In the genomic region with DNA sequence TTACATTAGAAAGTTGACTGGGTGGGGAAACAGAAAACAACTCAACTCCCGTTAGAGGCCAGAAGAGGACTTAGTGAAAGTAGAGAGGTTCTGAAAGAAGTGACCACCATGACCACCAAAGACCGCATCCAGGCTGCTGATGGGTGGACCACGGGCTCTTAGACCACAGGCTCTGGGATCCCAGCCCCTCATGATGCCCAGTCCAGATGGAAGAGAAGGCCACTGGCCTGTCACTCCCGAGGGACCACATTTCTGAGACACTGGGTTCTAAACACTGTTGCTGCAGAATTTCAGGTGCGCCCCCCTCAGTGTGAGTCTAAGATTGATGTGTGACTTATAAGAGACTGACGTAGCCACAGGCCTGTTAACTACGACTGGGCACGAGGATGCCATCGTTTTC, we compare ENCODE assay signal across 26 mouse cellular contexts. TPM values are rescaled to one million over a fixed set of nuclear protein-coding genes. Genes with fewer than 3 reads are reported as not detected.
DNase-seq lines count a peak whose midpoint lies in the region; ATAC-seq and TF ChIP-seq lines count a peak whose summit lies in the region.
"Had no signal": no experiment of that assay in that cellular context is flagged by ENCODE, and none has a peak within 500 bp of the region (broad histone marks: within the 10 kb centered on the region; RNA-seq: fewer than 3 reads in every experiment).

No protein-coding gene starts in this region.

- DNase-seq in kidney, adult 2 months: no peak
- DNase-seq in urinary bladder, postnatal 25 days (ENCODE audit: low spot score): no peak
- DNase-seq: adrenal gland, postnatal 36 days; B cell, adult 2 months; cerebellum, adult 11 months; cerebellum, adult 9-11 months; gastrocnemius, postnatal 10 days; kidney, adult 11 months; kidney, postnatal 14 days; liver, postnatal 0 days; right cerebral cortex, postnatal 25 days; spleen, adult 18-20 months had no signal

- TF ChIP-seq POLR2A in kidney, adult 2 months (IDR thresholded peaks at IDR 0.05; ENCODE audit: low read depth, low read length): no peak

- peaks cover 4% of the 10 kb centered on the region; the same call in 1 of the 2 replicates for H3K4me1 ChIP-seq in kidney, embryonic 15.5 days
- H3K4me1 ChIP-seq in kidney, adult 2 months (ENCODE audit: control insufficient read depth, insufficient read depth, low read length): no peaks in the 10 kb centered on the region
- H3K4me1 ChIP-seq in embryonic facial prominence, embryonic 13.5 days: peaks cover 9% of the 10 kb centered on the region
- H3K4me1 ChIP-seq in forebrain, embryonic 13.5 days: peaks cover 30% of the 10 kb centered on the region
- peaks cover 22% of the 10 kb centered on the region for H3K4me1 ChIP-seq in midbrain, embryonic 15.5 days
- H3K4me1 ChIP-seq: limb, embryonic 12.5 days had no signal

- WGBS in kidney, embryonic 15.5 days: 83% methylated on average over 9 of the region's 9 CpGs
- WGBS in kidney, adult 2 months: 82% methylated on average over 9 of the region's 9 CpGs
- WGBS in embryonic facial prominence, embryonic 13.5 days: 81% methylated on average over 9 of the region's 9 CpGs
- WGBS in forebrain, embryonic 13.5 days: 49% methylated on average over 9 of the region's 9 CpGs
- WGBS in midbrain, embryonic 15.5 days: 63% methylated on average over 9 of the region's 9 CpGs

- no peak overlapping the region for H3K4me2 ChIP-seq in kidney, embryonic 15.5 days
- H3K4me2 ChIP-seq in embryonic facial prominence, embryonic 13.5 days: no peak overlapping the region
- H3K4me2 ChIP-seq in forebrain, embryonic 13.5 days: peak overlapping the region; percentile 35
- no peak overlapping the region for H3K4me2 ChIP-seq in midbrain, embryonic 15.5 days
- H3K4me2 ChIP-seq: heart, embryonic 11.5 days; limb, embryonic 12.5 days; liver, embryonic 11.5 days; neural tube, embryonic 12.5 days had no signal

- no peaks in the 10 kb centered on the region for H3K27me3 ChIP-seq in kidney, embryonic 15.5 days
- H3K27me3 ChIP-seq in kidney, adult 2 months (replicated peaks; ENCODE audit: control insufficient read depth, insufficient read depth, low read length): no peaks in the 10 kb centered on the region
- no peaks in the 10 kb centered on the region for H3K27me3 ChIP-seq in embryonic facial prominence, embryonic 13.5 days
- H3K27me3 ChIP-seq in forebrain, embryonic 13.5 days: no peaks in the 10 kb centered on the region
- H3K27me3 ChIP-seq in midbrain, embryonic 15.5 days (replicated peaks): peaks cover 6% of the 10 kb centered on the region
- H3K27me3 ChIP-seq: CH12.LX; limb, embryonic 12.5 days; Patski had no signal

- peak overlapping the region; percentile 73 for H3K27ac ChIP-seq in kidney, embryonic 15.5 days
- no peak overlapping the region for H3K27ac ChIP-seq in kidney, adult 2 months (ENCODE audit: insufficient read depth, low read depth, low read length)
- H3K27ac ChIP-seq in embryonic facial prominence, embryonic 13.5 days: no peak overlapping the region
- peak overlapping the region; percentile 93 for H3K27ac ChIP-seq in forebrain, embryonic 13.5 days
- peak overlapping the region; percentile 60 for H3K27ac ChIP-seq in midbrain, embryonic 15.5 days
- H3K27ac ChIP-seq: limb, embryonic 12.5 days; neural tube, embryonic 12.5 days had no signal

- H3K4me3 ChIP-seq in kidney, embryonic 15.5 days (replicated peaks): no peak overlapping the region
- H3K4me3 ChIP-seq in kidney, adult 2 months (ENCODE audit: insufficient read depth, low read depth, low read length): no peak overlapping the region
- no peak overlapping the region for H3K4me3 ChIP-seq in embryonic facial prominence, embryonic 13.5 days
- no peak overlapping the region for H3K4me3 ChIP-seq in forebrain, embryonic 13.5 days
- no peak overlapping the region for H3K4me3 ChIP-seq in midbrain, embryonic 15.5 days
- H3K4me3 ChIP-seq: limb, embryonic 12.5 days; neural tube, embryonic 12.5 days had no signal

- no peak overlapping the region for H3K9ac ChIP-seq in kidney, embryonic 15.5 days
- 0 out of 2 replicates have a peak overlapping the region, but pooled peaks have one; percentile 27 for H3K9ac ChIP-seq in embryonic facial prominence, embryonic 13.5 days
- no peak overlapping the region for H3K9ac ChIP-seq in forebrain, embryonic 13.5 days
- no peak overlapping the region for H3K9ac ChIP-seq in midbrain, embryonic 15.5 days
- H3K9ac ChIP-seq: limb, embryonic 12.5 days; liver, postnatal 0 days; neural tube, embryonic 12.5 days had no signal

- H3K36me3 ChIP-seq in kidney, embryonic 15.5 days: no peaks in the 10 kb centered on the region
- no peaks in the 10 kb centered on the region for H3K36me3 ChIP-seq in kidney, adult 2 months (ENCODE audit: control insufficient read depth, insufficient read depth, low read length)
- no peaks in the 10 kb centered on the region for H3K36me3 ChIP-seq in embryonic facial prominence, embryonic 13.5 days
- H3K36me3 ChIP-seq in forebrain, embryonic 13.5 days (ENCODE audit: poor library complexity, severe bottlenecking): no peaks in the 10 kb centered on the region
- no peaks in the 10 kb centered on the region for H3K36me3 ChIP-seq in midbrain, embryonic 15.5 days (replicated peaks)
- H3K36me3 ChIP-seq: G1E; limb, embryonic 12.5 days; neural tube, embryonic 12.5 days had no signal

- TF ChIP-seq CTCF in kidney, adult 2 months (conservative IDR thresholded peaks at IDR 0.05; ENCODE audit: insufficient read depth, insufficient read length, low read depth, low read length): no peak

- ATAC-seq in kidney, embryonic 15.5 days (replicated peaks; ENCODE audit: low FRiP score): no peak
- ATAC-seq in embryonic facial prominence, embryonic 13.5 days (ENCODE audit: insufficient number of reproducible peaks, insufficient read depth, low FRiP score, low TSS enrichment, low read depth): no peak
- no peak for ATAC-seq in forebrain, embryonic 13.5 days
- ATAC-seq in midbrain, embryonic 15.5 days (replicated peaks): no peak
- no peak for ATAC-seq in megakaryocyte-erythroid progenitor cell, adult 5-6 weeks (replicated peaks; ENCODE audit: low FRiP score, low TSS enrichment, poor library complexity, severe bottlenecking)
- ATAC-seq: liver, postnatal 0 days; lung, postnatal 0 days; Patski had no signal

- no peaks in the 10 kb centered on the region for H3K9me3 ChIP-seq in kidney, embryonic 15.5 days (replicated peaks)
- no peaks in the 10 kb centered on the region for H3K9me3 ChIP-seq in embryonic facial prominence, embryonic 13.5 days
- no peaks in the 10 kb centered on the region for H3K9me3 ChIP-seq in forebrain, embryonic 13.5 days (replicated peaks)
- no peaks in the 10 kb centered on the region for H3K9me3 ChIP-seq in midbrain, embryonic 15.5 days
- H3K9me3 ChIP-seq: G1E; limb, embryonic 12.5 days; neural tube, embryonic 12.5 days had no signal

RNA-seq across cellular contexts. Expression of gene Wdr48, which starts 5.2 kb away (rescaled TPM):
- polyA plus RNA-seq in kidney, embryonic 15.5 days (2015; fragmentation: Nextera tagmentation; extraction: Ambion mirVana): 51.9 and 53.6 TPM in 2 replicates
- 27.3 and 32.2 TPM in 2 replicates for polyA plus RNA-seq in kidney, adult 2 months (2012; rRNA removed)
- 53.3 and 58.1 TPM in 2 replicates for polyA plus RNA-seq in embryonic facial prominence, embryonic 13.5 days (2015; fragmentation: Nextera tagmentation; extraction: Ambion mirVana)
- 67.7 and 76.8 TPM in 2 replicates for polyA plus RNA-seq in forebrain, embryonic 13.5 days (2015; fragmentation: Nextera tagmentation; extraction: Ambion mirVana)
- polyA plus RNA-seq in midbrain, embryonic 15.5 days (2015; fragmentation: Nextera tagmentation; extraction: Ambion mirVana): 72.0 and 75.3 TPM in 2 replicates
- 49.3 and 67.8 TPM in 2 replicates for total RNA-seq in megakaryocyte-erythroid progenitor cell, adult 5-6 weeks (2014; fragmentation: Nextera tagmentation)
- total RNA-seq in megakaryocyte-erythroid progenitor cell, adult 5-6 weeks (2017): 27.2 and 36.4 TPM in 2 replicates

RNA-seq across cellular contexts. Expression of gene Gorasp1, which starts 47.9 kb away (rescaled TPM):
- 27.7 and 29.7 TPM in 2 replicates for polyA plus RNA-seq in kidney, embryonic 15.5 days (2015; fragmentation: Nextera tagmentation; extraction: Ambion mirVana)
- 17.8 and 20.7 TPM in 2 replicates for polyA plus RNA-seq in kidney, adult 2 months (2012; rRNA removed)
- 28.0 and 31.9 TPM in 2 replicates for polyA plus RNA-seq in embryonic facial prominence, embryonic 13.5 days (2015; fragmentation: Nextera tagmentation; extraction: Ambion mirVana)
- polyA plus RNA-seq in forebrain, embryonic 13.5 days (2015; fragmentation: Nextera tagmentation; extraction: Ambion mirVana): 20.0 and 22.9 TPM in 2 replicates
- polyA plus RNA-seq in midbrain, embryonic 15.5 days (2015; fragmentation: Nextera tagmentation; extraction: Ambion mirVana): 32.2 and 33.1 TPM in 2 replicates
- total RNA-seq in megakaryocyte-erythroid progenitor cell, adult 5-6 weeks (2014; fragmentation: Nextera tagmentation): 8.9 and 11.4 TPM in 2 replicates
- total RNA-seq in megakaryocyte-erythroid progenitor cell, adult 5-6 weeks (2017): 4.8 and 7.8 TPM in 2 replicates

RNA-seq across cellular contexts. Expression of gene Ttc21a, which starts 48.0 kb away (rescaled TPM):
- 0.26 and 0.29 TPM in 2 replicates for polyA plus RNA-seq in kidney, embryonic 15.5 days (2015; fragmentation: Nextera tagmentation; extraction: Ambion mirVana)
- polyA plus RNA-seq in kidney, adult 2 months (2012; rRNA removed): 0.06 and 0.07 TPM in 2 replicates
- 0.28 and 0.54 TPM in 2 replicates for polyA plus RNA-seq in embryonic facial prominence, embryonic 13.5 days (2015; fragmentation: Nextera tagmentation; extraction: Ambion mirVana)
- polyA plus RNA-seq in forebrain, embryonic 13.5 days (2015; fragmentation: Nextera tagmentation; extraction: Ambion mirVana): 0.32 and 0.54 TPM in 2 replicates
- polyA plus RNA-seq in midbrain, embryonic 15.5 days (2015; fragmentation: Nextera tagmentation; extraction: Ambion mirVana): 1.0 and 1.4 TPM in 2 replicates
- not detected in 2 replicates for total RNA-seq in megakaryocyte-erythroid progenitor cell, adult 5-6 weeks (2014; fragmentation: Nextera tagmentation)
- not detected in 2 replicates for total RNA-seq in megakaryocyte-erythroid progenitor cell, adult 5-6 weeks (2017)
- total RNA-seq: monocyte, adult 5-6 weeks had no signal

Comparison
In these comparisons a context has a peak if more than half of its experiments do, and no peak if none do; other contexts are left out.
1. H3K27ac ChIP-seq: peak in kidney, embryonic 15.5 days (single experiment), forebrain, embryonic 13.5 days (single experiment) and midbrain, embryonic 15.5 days (single experiment); none in kidney, adult 2 months (single experiment) and embryonic facial prominence, embryonic 13.5 days (single experiment).